Mouse (Mus musculus): ENCODE measurements around the gene Tor3a.

DNA sequence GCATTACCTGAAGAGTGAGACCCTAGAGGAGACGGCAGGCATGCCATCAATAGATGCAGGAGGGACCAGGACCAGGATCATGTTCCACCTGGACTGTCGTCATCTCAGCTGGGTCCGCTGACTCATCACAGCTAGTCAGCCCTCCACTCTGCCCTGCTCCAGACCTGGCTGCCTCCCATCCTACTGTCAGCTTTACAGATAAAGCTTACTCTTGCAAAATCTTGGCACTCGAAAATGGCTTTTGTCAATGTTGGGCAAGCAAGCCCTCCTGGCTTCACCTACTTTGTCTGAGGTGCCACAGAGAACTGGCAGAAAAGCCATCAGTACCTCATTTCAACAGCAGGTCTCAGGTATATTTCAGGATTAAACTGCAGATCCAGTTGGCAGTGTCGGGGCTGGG, 15.5 kb downstream of the Tor3a start:
- TF ChIP-seq CTCF (IDR thresholded peaks at IDR 0.05; ENCODE audit: low read depth) (no peak), EP300 (optimal IDR thresholded peaks at IDR 0.05) (no peak)

All from stomach, postnatal 0 days (tissue).